Mouse (Mus musculus) CH12.LX (cell line): ENCODE data around the gene Map2k7. TPM values are rescaled to one million over a fixed set of nuclear protein-coding genes. Genes with fewer than 3 reads are reported as not detected.
"Not testable (repeated sequence)": the region's sequence is repeated elsewhere in the genome, so short reads cannot be mapped to it uniquely, and the experiment has no call there.

Experiments
- DNase-seq: peaks from one replicate; pipeline ENCODE4 v3.0.0-alpha.2; 2013; ENCODE audit errors: extremely low read depth
- H3K27ac ChIP-seq: 2 replicates; pipeline ENCODE4 v1.5.1; 2012; ENCODE audit warnings: low read depth, mild to moderate bottlenecking, control low read depth, moderate library complexity; ENCODE audit not compliant: insufficient read depth
- H3K27me3 ChIP-seq: replicated peaks from 2 replicates; pipeline ENCODE3; 2012; ENCODE audit warnings: inconsistent platforms
- H3K36me3 ChIP-seq, 2 experiments: replicated peaks in 1 of 2; 2 replicates each; pipeline versions ENCODE3 to v1.6.1; 2012; ENCODE audit warnings: inconsistent platforms in 1 of 2, low read length in 1 of 2, mild to moderate bottlenecking in 1 of 2, mixed read lengths in 1 of 2, moderate library complexity in 1 of 2; ENCODE audit not compliant: control insufficient read depth in 1 of 2, insufficient read depth in 1 of 2
- H3K4me1 ChIP-seq, 2 experiments: 2 replicates each; pipeline ENCODE4 v1.6.1; 2012; ENCODE audit warnings: inconsistent platforms in 1 of 2, moderate library complexity in 1 of 2; ENCODE audit not compliant: insufficient read depth in 2 of 2, control insufficient read depth in 1 of 2
- H3K4me2 ChIP-seq: 2 replicates; pipeline ENCODE4 v1.6.1; 2012; ENCODE audit warnings: low read depth, mild to moderate bottlenecking, control low read depth; ENCODE audit not compliant: poor library complexity, insufficient read depth, severe bottlenecking
- H3K4me3 ChIP-seq, 3 experiments: fragments of 150-350 bp in 1 of 3; sonication (generic) in 1 of 3; replicated peaks in 1 of 3; 2 replicates each; pipeline versions ENCODE3 to v1.5.1; 2011 to 2012; ENCODE audit warnings: low read depth in 2 of 3, low read length in 2 of 3, mild to moderate bottlenecking in 2 of 3, moderate library complexity in 2 of 3, control low read depth in 1 of 3, improper control_type of control experiment in 1 of 3, inconsistent platforms in 1 of 3, mixed read lengths in 1 of 3; ENCODE audit not compliant: poor library complexity in 1 of 3
- H3K79me2 ChIP-seq: replicated peaks from 2 replicates; pipeline ENCODE4 v1.6.1; 2012; ENCODE audit warnings: mild to moderate bottlenecking, moderate library complexity; ENCODE audit not compliant: control insufficient read depth, poor library complexity, insufficient read depth, severe bottlenecking; ENCODE audit errors: extremely low read depth
- H3K9ac ChIP-seq: 2 replicates; pipeline ENCODE4 v1.6.1; 2012; ENCODE audit warnings: low read depth, mild to moderate bottlenecking, control low read depth, moderate library complexity; ENCODE audit not compliant: insufficient read depth
- H3K9me3 ChIP-seq: replicated peaks from 2 replicates; pipeline ENCODE3; 2012; ENCODE audit warnings: low read length, inconsistent platforms, mixed read lengths
- BHLHE40 ChIP-seq: IDR thresholded peaks from 2 replicates; pipeline ENCODE4 v1.6.1; 2011; ENCODE audit warnings: mild to moderate bottlenecking, low read depth, low read length, improper control_type of control experiment
- CHD2 ChIP-seq: IDR thresholded peaks from 2 replicates; pipeline ENCODE4 v1.6.1; 2011; ENCODE audit warnings: low read length, improper control_type of control experiment
- CTCF ChIP-seq, 2 experiments: IDR thresholded peaks in 1 of 2; conservative IDR thresholded peaks in 1 of 2; 2 replicates each; pipeline ENCODE4 v1.5.1; 2011 to 2012; ENCODE audit warnings: low read depth in 2 of 2, low read length in 2 of 2, improper control_type of control experiment in 1 of 2, inconsistent platforms in 1 of 2, mild to moderate bottlenecking in 1 of 2, moderate library complexity in 1 of 2
- ELF1 ChIP-seq: IDR thresholded peaks from 2 replicates; pipeline ENCODE4 v1.6.1; 2014; ENCODE audit warnings: low read depth, mild to moderate bottlenecking, inconsistent platforms, low read length, improper control_type of control experiment
- EP300 ChIP-seq: IDR thresholded peaks from 2 replicates; pipeline ENCODE4 v1.6.1; 2011; ENCODE audit warnings: low read length, improper control_type of control experiment
- MAZ ChIP-seq: IDR thresholded peaks from 2 replicates; pipeline ENCODE4 v1.6.1; 2012; ENCODE audit warnings: low read depth, mild to moderate bottlenecking, inconsistent platforms, low read length, improper control_type of control experiment, moderate library complexity
- MEF2A ChIP-seq: IDR thresholded peaks from 2 replicates; pipeline ENCODE4 v1.6.1; 2014; ENCODE audit warnings: low read depth, mild to moderate bottlenecking, inconsistent platforms, low read length, improper control_type of control experiment, borderline replicate concordance
- MYC ChIP-seq: IDR thresholded peaks from 2 replicates; pipeline ENCODE4 v1.6.1; 2011; ENCODE audit warnings: low read depth, mild to moderate bottlenecking, improper control_type of control experiment, low read length
- NELFE ChIP-seq: IDR thresholded peaks from 2 replicates; pipeline ENCODE4 v1.6.1; 2011; ENCODE audit warnings: low read depth, low read length, improper control_type of control experiment
- NRF1 ChIP-seq: IDR thresholded peaks from 2 replicates; pipeline ENCODE4 v1.6.1; 2014; ENCODE audit warnings: low read depth, mild to moderate bottlenecking, inconsistent platforms, low read length, improper control_type of control experiment, moderate library complexity
- PAX5 ChIP-seq: IDR thresholded peaks from 2 replicates; pipeline ENCODE4 v1.6.1; 2012; ENCODE audit warnings: low read length, inconsistent platforms, mixed read lengths
- POLR2AphosphoS2 ChIP-seq: IDR thresholded peaks from 2 replicates; pipeline ENCODE4 v1.6.1; 2011; ENCODE audit warnings: low read depth, low read length, improper control_type of control experiment
- SIN3A ChIP-seq: IDR thresholded peaks from 2 replicates; pipeline ENCODE4 v1.6.1; 2012; ENCODE audit warnings: low read length, improper control_type of control experiment, inconsistent platforms
- TBP ChIP-seq: conservative IDR thresholded peaks from 2 replicates; pipeline ENCODE4 v1.6.1; 2011; ENCODE audit warnings: low read depth, low read length, improper control_type of control experiment
- TCF12 ChIP-seq: IDR thresholded peaks from 2 replicates; pipeline ENCODE4 v1.6.1; 2014; ENCODE audit warnings: low read depth, mild to moderate bottlenecking, inconsistent platforms, low read length, improper control_type of control experiment
- USF1 ChIP-seq: IDR thresholded peaks from 2 replicates; pipeline ENCODE4 v1.6.1; 2014; ENCODE audit warnings: low read depth, mild to moderate bottlenecking, inconsistent platforms, low read length, improper control_type of control experiment
- ZKSCAN1 ChIP-seq: IDR thresholded peaks from 2 replicates; pipeline ENCODE4 v1.6.1; 2012; ENCODE audit warnings: low read depth, inconsistent platforms, low read length, improper control_type of control experiment, borderline replicate concordance
- dilution Hi-C: fragments of 300-500 bp; cut with MboI; formaldehyde crosslinking; loops from 2 replicates; pipeline ENCODE4 v1.14.3; 2020; ENCODE audit warnings: low sequenced_read_pairs; ENCODE audit not compliant: extremely low pct_unique_long_range_greater_than_20kb, extremely low pct_ligation_motif_present
- in situ Hi-C: fragments of 300-500 bp; cut with MboI; formaldehyde crosslinking; loops from 3 replicates; pipeline ENCODE4 v1.14.3; 2019; ENCODE audit warnings: low sequenced_read_pairs, low pct_ligation_motif_present, low pct_unique_long_range_greater_than_20kb, mixed read lengths
- polyA plus RNA-seq: library from polyadenylated mRNA; unstranded; fragments of >175 nt; gene quantifications from 2 replicates; pipeline ENCODE4 v1.2.1, GENCODE M21; 2012; ENCODE audit warnings: low read depth; ENCODE audit not compliant: insufficient read length
- total RNA-seq, 2 experiments: library from RNA; depleted of rRNA; stranded (reverse); fragments of 300-350 nt in 1 of 2; fragments of >200 nt in 1 of 2; gene quantifications; 2 replicates each; pipeline ENCODE4 v1.2.3; 2012 to 2014

Gene Map2k7
- total and polyA plus RNA-seq, 3 experiments, result 11.8 to 74.0 (median 18.1) TPM

DNA sequence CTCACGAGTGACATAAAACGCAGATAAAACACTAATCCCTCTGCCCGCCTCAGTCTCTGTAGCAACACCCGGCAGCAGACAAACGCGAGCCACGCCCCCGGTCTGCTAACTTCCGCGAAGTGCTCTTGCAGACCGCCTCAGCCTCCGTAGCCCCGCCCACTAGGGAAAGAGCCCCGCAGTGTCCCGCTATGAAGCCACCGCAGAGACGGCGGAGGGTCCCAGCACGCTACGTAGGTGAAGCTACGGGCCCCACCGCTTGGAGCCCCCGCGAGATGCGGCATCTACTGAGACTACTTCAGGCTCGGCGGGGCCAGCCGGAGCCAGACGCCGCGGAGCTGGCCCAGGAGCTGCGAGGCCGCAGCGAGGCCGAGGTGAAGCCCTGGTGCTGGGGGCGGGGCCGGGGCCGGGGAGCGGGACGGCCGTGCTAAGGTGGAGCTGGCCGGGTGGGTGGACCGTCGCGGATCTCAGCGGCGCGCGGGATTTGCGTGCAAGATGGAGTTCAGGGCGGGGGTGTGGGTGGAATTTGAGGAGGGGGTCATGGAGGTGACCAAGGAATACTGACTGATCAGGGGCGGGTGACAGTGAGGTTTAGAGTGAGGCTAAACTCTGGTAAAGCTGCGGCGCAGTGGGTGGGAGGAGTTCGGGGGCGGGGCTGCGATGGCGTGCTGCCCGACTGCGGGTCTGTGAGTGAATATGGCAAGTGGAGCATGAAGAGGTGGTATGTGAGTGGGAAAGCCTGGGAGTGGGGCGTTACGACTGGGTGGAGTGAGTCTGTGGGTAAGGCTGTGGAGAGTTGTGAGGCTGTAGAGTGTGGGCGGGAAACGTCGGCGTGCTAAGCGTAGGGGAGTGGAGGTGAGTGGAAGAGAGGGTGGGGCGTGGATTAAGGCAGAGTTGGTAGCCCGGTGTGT lies 14.6 kb downstream of the Map2k7 start, which contains the start of gene Snapc2 (continued):
- TF ChIP-seq CTCF (conservative IDR thresholded peaks at IDR 0.05 in 1 of 2, IDR thresholded peaks at IDR 0.05 in 1 of 2; ENCODE audit: low read depth in 2 of 2, low read length in 2 of 2), result no peak
- TF ChIP-seq NRF1, result peak; percentile 29; the same call in 1 of the 2 replicates
- TF ChIP-seq POLR2AphosphoS2, result peak; percentile 85; the same call in 1 of the 2 replicates
- TF ChIP-seq MYC, result no peak
- no peak for TF ChIP-seq EP300
- peak; percentile 90 for TF ChIP-seq SIN3A
- TF ChIP-seq USF1, result no peak
- TF ChIP-seq NELFE, result peak; percentile 73
- peak; percentile 80 for TF ChIP-seq MAZ
- TF ChIP-seq TCF12, result peak; percentile 81
- TF ChIP-seq ZKSCAN1, result no peak
- TF ChIP-seq TBP, result 0 out of 2 replicates have a peak, but pooled peaks have one; percentile 17
- TF ChIP-seq MEF2A, result peak; percentile 61; the same call in 1 of the 2 replicates
- TF ChIP-seq BHLHE40, result 0 out of 2 replicates have a peak, but pooled peaks have one; percentile 21
- peak; percentile 43; the same call in 1 of the 2 replicates for TF ChIP-seq CHD2
- no peak for TF ChIP-seq PAX5

DNA sequence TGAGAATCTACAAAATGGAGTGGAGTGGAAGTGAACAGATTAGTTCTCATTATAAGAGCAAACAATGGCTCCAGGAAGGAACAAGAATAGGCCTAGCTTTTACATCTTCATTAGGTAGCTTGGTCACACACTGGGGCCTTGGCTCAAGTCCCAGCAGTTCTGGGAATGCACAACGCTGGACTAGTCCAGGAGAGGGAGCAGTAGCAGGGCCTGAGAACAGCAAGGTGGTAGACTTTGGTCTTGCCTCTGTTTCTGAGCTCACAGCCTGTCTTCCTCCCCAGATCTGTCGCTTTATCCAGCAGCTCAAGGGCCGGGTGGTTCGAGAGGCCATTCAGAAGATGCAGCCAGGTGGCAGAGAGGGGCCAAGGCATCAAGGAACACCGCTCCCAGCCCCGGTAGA lies 15.5 kb downstream of the Map2k7 start:
- peak overlapping the region; percentile 76; the same call in 1 of the 2 replicates for H3K9ac ChIP-seq
- H3K4me3 ChIP-seq, result peak overlapping the region in 2 of 3 experiments; percentile 63 to 68

DNA sequence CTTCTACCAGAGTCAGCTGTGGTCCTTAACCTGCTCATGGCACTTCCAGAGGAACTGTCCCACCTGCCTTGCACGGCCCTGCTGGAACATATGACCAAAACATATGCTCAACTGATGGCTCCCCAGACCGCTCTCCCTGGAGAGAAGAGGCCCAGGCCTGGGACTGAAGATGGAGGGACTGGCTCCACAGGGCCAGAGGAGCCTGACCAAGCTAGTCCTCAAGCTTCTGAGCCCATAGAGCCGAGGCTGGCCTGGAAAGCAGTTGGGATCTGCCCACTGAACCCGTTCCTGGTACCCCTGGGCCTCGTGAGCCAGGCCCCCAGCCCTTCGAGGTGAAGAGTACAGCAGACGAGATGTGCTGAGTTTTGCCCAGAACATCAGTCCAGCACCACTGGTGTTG lies 16.9 kb downstream of the Map2k7 start:
- dilution Hi-C loops, result not testable (repeated sequence)

More for the DNA sequence above, 15.5 kb downstream of the Map2k7 start:
- dilution Hi-C loops, result no loop called here
- no peak overlapping the region for H3K27ac ChIP-seq
- TF ChIP-seq ELF1 (no peak), CTCF (conservative IDR thresholded peaks at IDR 0.05 in 1 of 2, IDR thresholded peaks at IDR 0.05 in 1 of 2; ENCODE audit: low read depth in 2 of 2, low read length in 2 of 2) (peak in 1 of 2 experiments; percentile 13; a peak in 1 of 4 replicates)
- peak overlapping the region; percentile 82; the same call in 1 of the 2 replicates for H3K4me2 ChIP-seq
- peaks cover 46 to 71% of the 10 kb centered on the region in 2 experiments for H3K36me3 ChIP-seq
- H3K79me2 ChIP-seq, result no peaks in the 10 kb centered on the region
- H3K27me3 ChIP-seq, result no peaks in the 10 kb centered on the region
- in situ Hi-C loops, result loop anchor here (10.0 kb wide), 1 partner anchor 61 kb away; no protein-coding TSS in a partner anchor
- H3K9me3 ChIP-seq, result no peaks in the 10 kb centered on the region
- DNase-seq, result peak; percentile 18
- peaks cover 7 to 14% of the 10 kb centered on the region in 2 experiments for H3K4me1 ChIP-seq

More for the DNA sequence above, 16.9 kb downstream of the Map2k7 start:
- H3K9ac ChIP-seq, DNase-seq, H3K4me2 ChIP-seq, H3K27ac ChIP-seq, H3K9me3 ChIP-seq, H3K4me3 ChIP-seq, H3K27me3 ChIP-seq, H3K79me2 ChIP-seq: not testable (repeated sequence)
- in situ Hi-C loops, result loop anchor here (10.0 kb wide), 1 partner anchor 59 kb away; no protein-coding TSS in a partner anchor
- Histone ChIP-seq H3K36me3 (peaks cover 48 to 71% of the 10 kb centered on the region in 2 experiments), H3K4me1 (peaks cover 7 to 14% of the 10 kb centered on the region in 2 experiments)
